Mouse (Mus musculus): Measurements from ENCODE around the gene Gm9732. TPM values are rescaled to one million over a fixed set of nuclear protein-coding genes. Genes with fewer than 3 reads are reported as not detected.
"Not testable (repeated sequence)": the region's sequence is repeated elsewhere in the genome, so short reads cannot be mapped to it uniquely, and the experiment has no call there.

Gm9732 gene
- polyA plus RNA-seq, 2 experiments, result not detected

DNA sequence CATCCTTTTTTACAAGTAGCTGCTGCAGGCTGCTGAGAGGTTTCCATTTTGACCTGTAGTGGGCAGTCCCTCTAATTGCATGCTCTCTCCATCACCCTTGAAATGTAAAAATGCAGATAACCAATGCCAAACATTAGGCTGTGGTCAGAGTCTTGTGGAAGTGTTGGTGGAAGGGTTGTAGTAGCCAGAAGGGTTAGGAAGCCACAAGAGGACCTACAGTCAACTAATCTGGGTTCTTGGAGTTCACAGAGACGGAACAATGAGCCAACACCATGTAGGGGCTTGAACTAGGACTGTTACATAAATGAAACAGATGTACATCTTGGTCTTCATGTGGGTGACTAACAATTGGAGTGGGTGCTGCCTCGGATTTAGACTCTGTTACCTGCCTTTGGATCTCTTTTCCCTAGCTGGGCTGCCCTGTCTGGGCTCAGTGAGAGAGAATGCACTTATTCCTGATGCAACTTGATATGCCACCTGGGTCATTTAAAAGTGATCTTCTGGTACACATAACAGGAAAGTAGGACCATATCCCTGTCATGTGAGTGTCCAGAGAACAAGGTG, 6.2 kb upstream of the Gm9732 start:
- not testable (repeated sequence) for H3K27me3 ChIP-seq (ENCODE audit: control insufficient read depth, insufficient read depth, low read length); H3K9me3 ChIP-seq (ENCODE audit: control insufficient read depth, low read length); H3K9ac ChIP-seq (ENCODE audit: low read depth, low read length, severe bottlenecking); H3K27ac ChIP-seq (replicated peaks; ENCODE audit: low read depth, low read length); H3K4me3 ChIP-seq (replicated peaks; ENCODE audit: low read length); DNase-seq (ENCODE audit: low spot score); H3K36me3 ChIP-seq (ENCODE audit: control insufficient read depth, insufficient read depth, low read length); ATAC-seq (ENCODE audit: low FRiP score, low read depth); H3K4me1 ChIP-seq (ENCODE audit: control insufficient read depth, insufficient read depth, low read length); H3K4me2 ChIP-seq (replicated peaks; ENCODE audit: low read depth, low read length, severe bottlenecking)
- WGBS, result 52% methylated on average over 2 of the region's 2 CpGs

GRCm38 (mm10) chr14:43269211-43269610, 5.6 kb upstream of the Gm9732 start:
- H3K4me1 ChIP-seq (ENCODE audit: control insufficient read depth, insufficient read depth, low read length); H3K4me3 ChIP-seq (replicated peaks; ENCODE audit: low read length): not testable (repeated sequence)
- WGBS, result 84% methylated on average over 3 of the region's 3 CpGs

GRCm38 (mm10) chr14:43273161-43273560, 1.7 kb upstream of the Gm9732 start:
- H3K4me2 ChIP-seq (replicated peaks; ENCODE audit: low read depth, low read length, severe bottlenecking); H3K27me3 ChIP-seq (ENCODE audit: control insufficient read depth, insufficient read depth, low read length); H3K27ac ChIP-seq (replicated peaks; ENCODE audit: low read depth, low read length); DNase-seq (ENCODE audit: low spot score); H3K36me3 ChIP-seq (ENCODE audit: control insufficient read depth, insufficient read depth, low read length); H3K9ac ChIP-seq (ENCODE audit: low read depth, low read length, severe bottlenecking); H3K9me3 ChIP-seq (ENCODE audit: control insufficient read depth, low read length); H3K4me3 ChIP-seq (replicated peaks; ENCODE audit: low read length); H3K4me1 ChIP-seq (ENCODE audit: control insufficient read depth, insufficient read depth, low read length); ATAC-seq (ENCODE audit: low FRiP score, low read depth): not testable (repeated sequence)
- 75% methylated on average over 1 of the region's 1 CpGs for WGBS

More at GRCm38 (mm10) chr14:43269211-43269610, 5.6 kb upstream of the Gm9732 start:
- H3K27me3 ChIP-seq (ENCODE audit: control insufficient read depth, insufficient read depth, low read length); DNase-seq (ENCODE audit: low spot score); H3K36me3 ChIP-seq (ENCODE audit: control insufficient read depth, insufficient read depth, low read length); H3K9me3 ChIP-seq (ENCODE audit: control insufficient read depth, low read length); ATAC-seq (ENCODE audit: low FRiP score, low read depth); H3K9ac ChIP-seq (ENCODE audit: low read depth, low read length, severe bottlenecking); H3K27ac ChIP-seq (replicated peaks; ENCODE audit: low read depth, low read length); H3K4me2 ChIP-seq (replicated peaks; ENCODE audit: low read depth, low read length, severe bottlenecking): not testable (repeated sequence)

DNA sequence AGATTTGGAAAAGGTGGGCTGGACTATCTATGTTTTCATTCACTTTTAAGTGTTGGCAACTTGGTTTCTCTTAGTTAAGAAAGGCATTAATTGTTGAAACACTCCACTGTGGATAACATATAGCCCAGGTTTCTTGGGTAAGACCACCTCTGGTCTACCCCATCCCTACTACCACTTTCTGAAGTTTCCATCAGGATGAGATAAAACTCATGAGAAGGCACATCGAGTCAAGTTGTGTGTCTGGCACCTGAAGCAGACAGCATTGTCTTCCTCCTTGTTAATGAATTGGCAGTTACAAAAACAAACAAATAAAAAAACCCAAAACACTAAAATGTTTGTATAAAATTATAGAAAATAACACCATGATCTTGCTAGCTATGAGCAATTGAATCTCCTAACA, 916 bp downstream of the Gm9732 start:
- H3K4me2 ChIP-seq (replicated peaks; ENCODE audit: low read depth, low read length, severe bottlenecking); H3K27me3 ChIP-seq (ENCODE audit: control insufficient read depth, insufficient read depth, low read length); H3K4me3 ChIP-seq (replicated peaks; ENCODE audit: low read length); DNase-seq (ENCODE audit: low spot score); H3K9ac ChIP-seq (ENCODE audit: low read depth, low read length, severe bottlenecking); ATAC-seq (ENCODE audit: low FRiP score, low read depth); H3K4me1 ChIP-seq (ENCODE audit: control insufficient read depth, insufficient read depth, low read length); H3K36me3 ChIP-seq (ENCODE audit: control insufficient read depth, insufficient read depth, low read length); H3K9me3 ChIP-seq (ENCODE audit: control insufficient read depth, low read length); H3K27ac ChIP-seq (replicated peaks; ENCODE audit: low read depth, low read length): not testable (repeated sequence)
- WGBS, result 85% methylated on average over 1 of the region's 1 CpGs

- not testable (repeated sequence) for H3K27me3 ChIP-seq (ENCODE audit: control insufficient read depth, insufficient read depth, low read length); DNase-seq (ENCODE audit: low spot score); H3K4me2 ChIP-seq (replicated peaks; ENCODE audit: low read depth, low read length, severe bottlenecking); H3K36me3 ChIP-seq (ENCODE audit: control insufficient read depth, insufficient read depth, low read length); H3K4me1 ChIP-seq (ENCODE audit: control insufficient read depth, insufficient read depth, low read length); H3K9ac ChIP-seq (ENCODE audit: low read depth, low read length, severe bottlenecking); H3K27ac ChIP-seq (replicated peaks; ENCODE audit: low read depth, low read length); H3K9me3 ChIP-seq (ENCODE audit: control insufficient read depth, low read length); ATAC-seq (ENCODE audit: low FRiP score, low read depth); H3K4me3 ChIP-seq (replicated peaks; ENCODE audit: low read length)
- WGBS, result 59% methylated on average over 2 of the region's 2 CpGs
Observed at GRCm38 (mm10) chr14:43277468-43277867, 2.6 kb downstream of the Gm9732 start.

DNA sequence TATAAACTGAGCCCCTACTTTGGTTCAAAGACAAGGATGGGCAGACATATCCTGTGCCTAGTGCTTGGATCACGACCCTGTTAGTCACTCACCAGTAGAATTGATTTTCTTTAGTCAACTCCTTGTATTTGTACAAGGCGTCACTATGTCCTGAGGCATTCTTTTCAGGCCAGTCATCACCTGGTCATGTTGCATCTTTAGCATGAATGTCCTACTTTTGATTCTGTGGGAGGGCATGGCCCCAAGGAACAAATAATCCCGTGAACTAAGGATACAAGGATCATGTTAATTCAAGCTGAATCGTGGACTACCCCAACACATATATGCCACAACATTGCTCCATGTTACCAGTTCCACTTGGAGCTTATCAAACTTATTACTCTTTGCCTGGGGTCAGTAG, 3.3 kb downstream of the Gm9732 start:
- H3K9ac ChIP-seq (ENCODE audit: low read depth, low read length, severe bottlenecking); DNase-seq (ENCODE audit: low spot score); H3K27ac ChIP-seq (replicated peaks; ENCODE audit: low read depth, low read length); H3K36me3 ChIP-seq (ENCODE audit: control insufficient read depth, insufficient read depth, low read length); ATAC-seq (ENCODE audit: low FRiP score, low read depth); H3K4me1 ChIP-seq (ENCODE audit: control insufficient read depth, insufficient read depth, low read length); H3K4me2 ChIP-seq (replicated peaks; ENCODE audit: low read depth, low read length, severe bottlenecking); H3K4me3 ChIP-seq (replicated peaks; ENCODE audit: low read length); H3K9me3 ChIP-seq (ENCODE audit: control insufficient read depth, low read length); H3K27me3 ChIP-seq (ENCODE audit: control insufficient read depth, insufficient read depth, low read length): not testable (repeated sequence)
- WGBS, result 54% methylated on average over 4 of the region's 4 CpGs

DNA sequence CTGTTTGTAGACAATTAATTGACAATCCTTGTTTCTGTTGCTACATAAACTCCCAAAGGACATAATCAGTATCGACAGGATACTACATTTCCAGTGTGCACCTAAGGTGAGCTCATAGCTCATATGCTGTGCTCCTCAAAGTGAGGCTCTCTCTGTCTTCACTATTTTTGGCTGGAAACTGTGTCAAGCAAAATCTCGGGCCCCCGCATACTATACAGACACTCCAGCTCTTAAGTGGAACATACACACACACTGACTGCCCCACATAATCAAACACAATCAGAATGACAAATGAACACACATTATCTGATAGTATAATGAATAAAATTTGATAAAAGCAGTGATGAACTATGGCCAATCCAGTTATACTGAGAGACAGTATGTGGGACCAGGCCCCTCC, 3.8 kb downstream of the Gm9732 start:
- ATAC-seq (ENCODE audit: low FRiP score, low read depth); H3K9me3 ChIP-seq (ENCODE audit: control insufficient read depth, low read length); H3K4me2 ChIP-seq (replicated peaks; ENCODE audit: low read depth, low read length, severe bottlenecking); DNase-seq (ENCODE audit: low spot score); H3K36me3 ChIP-seq (ENCODE audit: control insufficient read depth, insufficient read depth, low read length); H3K4me3 ChIP-seq (replicated peaks; ENCODE audit: low read length); H3K27me3 ChIP-seq (ENCODE audit: control insufficient read depth, insufficient read depth, low read length); H3K27ac ChIP-seq (replicated peaks; ENCODE audit: low read depth, low read length); H3K9ac ChIP-seq (ENCODE audit: low read depth, low read length, severe bottlenecking); H3K4me1 ChIP-seq (ENCODE audit: control insufficient read depth, insufficient read depth, low read length): not testable (repeated sequence)
- 89% methylated on average over 3 of the region's 3 CpGs for WGBS

- not testable (repeated sequence) for H3K27ac ChIP-seq (replicated peaks; ENCODE audit: low read depth, low read length); H3K27me3 ChIP-seq (ENCODE audit: control insufficient read depth, insufficient read depth, low read length); DNase-seq (ENCODE audit: low spot score); H3K4me2 ChIP-seq (replicated peaks; ENCODE audit: low read depth, low read length, severe bottlenecking); H3K4me1 ChIP-seq (ENCODE audit: control insufficient read depth, insufficient read depth, low read length); H3K36me3 ChIP-seq (ENCODE audit: control insufficient read depth, insufficient read depth, low read length); ATAC-seq (ENCODE audit: low FRiP score, low read depth); H3K4me3 ChIP-seq (replicated peaks; ENCODE audit: low read length); H3K9me3 ChIP-seq (ENCODE audit: control insufficient read depth, low read length); H3K9ac ChIP-seq (ENCODE audit: low read depth, low read length, severe bottlenecking)
- WGBS, result 73% methylated on average over 3 of the region's 3 CpGs
Observed at GRCm38 (mm10) chr14:43293503-43293902, 18.7 kb downstream of the Gm9732 start, which contains the start of gene Gm8127. Gm8127 (minus strand) TSS chr14:43293832.
